Mouse (Mus musculus) sigmoid colon, adult 10 weeks (tissue): ENCODE measurements around the gene Vtn. TPM values are rescaled to one million over a fixed set of nuclear protein-coding genes. Genes with fewer than 3 reads are reported as not detected.

Source experiments
- polyA plus RNA-seq: library from polyadenylated mRNA; stranded (reverse); fragments of 350-450 nt; fragmentation: Illumina TruSeq; extraction: RNeasy Lipid Tissue Mini Kit (QIAGEN cat#74804); gene quantifications from one replicate; pipeline ENCODE4 v1.2.3, GENCODE M21; 2014; ENCODE audit warnings: low read depth, low replicate concordance

The Vtn gene
- polyA plus RNA-seq: not detected

GRCm38 (mm10) chr11:78499004-78499403, at the start of gene Vtn:
Gene Vtn (plus strand): TSS chr11:78499091.

GRCm38 (mm10) chr11:78465568-78466180, 33.2 kb upstream of the Vtn start, which contains the start of gene Slc46a1:
Gene Slc46a1 (plus strand): TSS chr11:78465697.

GRCm38 (mm10) chr11:78497544-78498522, 1.1 kb upstream of the Vtn start, which contains the start of gene Sarm1:
Gene Sarm1 (minus strand): TSS chr11:78497754.

GRCm38 (mm10) chr11:78502909-78503650, 4.2 kb downstream of the Vtn start, which contains the start of gene Sebox:
Gene Sebox (plus strand): TSS chr11:78503447.

GRCm38 (mm10) chr11:78512025-78512957, 13.4 kb downstream of the Vtn start, which contains the start of the genes Tmem199 and Poldip2:
Gene Tmem199 (minus strand): TSS chr11:78512172.
Gene Poldip2 (plus strand): TSS chr11:78512193.

GRCm38 (mm10) chr11:78536080-78536689, 37.3 kb downstream of the Vtn start, which contains the start of the genes Tnfaip1 and Ift20:
Gene Tnfaip1 (minus strand): TSS chr11:78536332.
Gene Ift20 (plus strand): TSS chr11:78536361.

GRCm38 (mm10) chr11:78550168-78551058, 51.5 kb downstream of the Vtn start, which contains the start of gene Tmem97:
Gene Tmem97 (minus strand): TSS chr11:78550777.

Other genes with a start within 250 kb of the Vtn start
- gene 2610507B11Rik, start 237.3 kb upstream of the Vtn start, polyA plus RNA-seq: 71.0 TPM
- gene BC030499, start 208.2 kb upstream of the Vtn start, polyA plus RNA-seq: 2.0 TPM
- gene Spag5, start 197.6 kb upstream of the Vtn start, polyA plus RNA-seq: 3.8 TPM
- gene Aldoc, start 176.1 kb upstream of the Vtn start, polyA plus RNA-seq: 9.2 TPM
- 4.0 TPM for gene Pigs, start 170.7 kb upstream of the Vtn start, polyA plus RNA-seq
- gene Unc119, start 155.6 kb upstream of the Vtn start, polyA plus RNA-seq: 5.4 TPM
- gene Foxn1, start 112.5 kb upstream of the Vtn start, polyA plus RNA-seq: 0.16 TPM
- gene Slc13a2, start 76.9 kb upstream of the Vtn start, polyA plus RNA-seq: 17.2 TPM
- 2.1 TPM for gene Slc46a1, start 33.4 kb upstream of the Vtn start, polyA plus RNA-seq
- gene Sarm1, start 1.3 kb upstream of the Vtn start, polyA plus RNA-seq: not detected
- gene Sebox, start 4.4 kb downstream of the Vtn start, polyA plus RNA-seq: not detected
- gene Tmem199, start 13.1 kb downstream of the Vtn start, polyA plus RNA-seq: 18.7 TPM
- gene Poldip2, start 13.1 kb downstream of the Vtn start, polyA plus RNA-seq: 14.1 TPM
- 41.1 TPM for gene Tnfaip1, start 37.2 kb downstream of the Vtn start, polyA plus RNA-seq
- 45.6 TPM for gene Ift20, start 37.3 kb downstream of the Vtn start, polyA plus RNA-seq
- gene Tmem97, start 51.7 kb downstream of the Vtn start, polyA plus RNA-seq: 33.0 TPM
- 39.5 TPM for gene Nlk, start 198.3 kb downstream of the Vtn start, polyA plus RNA-seq